Mouse (Mus musculus) forebrain, embryonic 11.5 days (tissue): Measurements from ENCODE around the gene Fhl3. TPM values are rescaled to one million over a fixed set of nuclear protein-coding genes. Genes with fewer than 3 reads are reported as not detected.
A peak's percentile ranks its signal among the peaks of the same experiment; 100 is the strongest.

Source experiments
- ATAC-seq: fragments of 200-750 bp; cut with Nextera tagmentation; replicated peaks from 2 replicates; pipeline ENCODE4 v1.8.0; 2017; ENCODE audit warnings: moderate TSS enrichment; ENCODE audit not compliant: low FRiP score
- DNase-seq: peaks from one replicate; pipeline ENCODE4 v3.0.0-alpha.2; 2017; ENCODE audit warnings: low spot score
- H3K27ac ChIP-seq: fragments of 300-500 bp; sonication (generic); 2 replicates; pipeline ENCODE4 v1.5.1; 2014; ENCODE audit warnings: low read depth, low read length
- H3K27me3 ChIP-seq: fragments of 300-500 bp; sonication (generic); 2 replicates; pipeline ENCODE4 v1.6.1; 2014; ENCODE audit warnings: mild to moderate bottlenecking, low read length, mixed read lengths; ENCODE audit not compliant: control insufficient read depth, insufficient read depth
- H3K36me3 ChIP-seq: fragments of 300-500 bp; sonication (generic); 2 replicates; pipeline ENCODE4 v1.6.1; 2014; ENCODE audit warnings: mild to moderate bottlenecking, low read length, moderate library complexity, mixed read lengths; ENCODE audit not compliant: control insufficient read depth, insufficient read depth
- H3K4me1 ChIP-seq: fragments of 300-500 bp; sonication (generic); replicated peaks from 2 replicates; pipeline ENCODE4 v1.6.1; 2014; ENCODE audit warnings: low read length, mixed read lengths; ENCODE audit not compliant: control insufficient read depth, insufficient read depth
- H3K4me2 ChIP-seq: fragments of 300-500 bp; sonication (generic); 2 replicates; pipeline ENCODE4 v1.6.1; 2014; ENCODE audit warnings: low read depth, mild to moderate bottlenecking, low read length, moderate library complexity, mixed read lengths; ENCODE audit not compliant: severe bottlenecking
- H3K4me3 ChIP-seq: fragments of 300-500 bp; sonication (generic); 2 replicates; pipeline ENCODE4 v1.5.1; 2014; ENCODE audit warnings: low read depth, low read length
- H3K9ac ChIP-seq: fragments of 300-500 bp; sonication (generic); 2 replicates; pipeline ENCODE4 v1.6.1; 2014; ENCODE audit warnings: low read length
- H3K9me3 ChIP-seq: fragments of 300-500 bp; sonication (generic); 2 replicates; pipeline ENCODE4 v1.6.1; 2016; ENCODE audit warnings: low read length, mixed read lengths; ENCODE audit not compliant: control insufficient read depth
- WGBS: fragments of 180-500 bp; shearing (Covaris S2); extraction: QIAGEN DNeasy Blood & Tissue Kit; methylation state at CpG from one replicate; pipeline ENCODE4 v1.1.7; 2014; 5-methylcytosine and 5-hydroxymethylcytosine counted together
- polyA plus RNA-seq: library from polyadenylated mRNA; unstranded; fragments of >200 nt; fragmentation: Nextera tagmentation; extraction: Ambion mirVana; gene quantifications from 2 replicates; pipeline ENCODE4 v1.2.1, GENCODE M21; 2014

Fhl3 gene
- polyA plus RNA-seq, 1 experiment from 2014 or later = 5.5 TPM

DNA sequence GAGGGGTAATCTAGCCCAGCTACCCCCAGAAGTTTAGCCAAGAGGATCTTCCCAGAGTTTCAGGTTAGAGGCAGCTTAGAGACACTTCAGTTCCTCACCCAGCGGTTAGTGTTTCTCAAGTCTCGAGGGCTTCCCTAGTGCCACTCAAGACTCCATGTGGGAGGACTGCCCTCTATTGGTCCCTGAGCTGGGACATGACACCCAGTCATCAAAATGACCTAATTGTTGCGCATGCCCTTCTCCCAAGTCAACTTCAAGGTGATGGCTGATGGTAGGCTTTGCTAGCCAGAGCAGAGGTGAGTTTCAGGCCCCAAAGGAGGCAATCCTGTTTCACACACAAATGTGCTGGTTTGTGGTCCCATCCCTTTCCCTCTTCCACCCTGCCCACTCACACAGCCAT, 37.5 kb upstream of the Fhl3 start:
- Histone ChIP-seq H3K27ac (no peak overlapping the region), H3K36me3 (no peaks in the 10 kb centered on the region), H3K9ac (no peak overlapping the region), H3K4me2 (no peak overlapping the region), H3K4me3 (no peak overlapping the region), H3K27me3 (peaks cover 63% of the 10 kb centered on the region), H3K9me3 (no peaks in the 10 kb centered on the region), H3K4me1 (peaks cover 20% of the 10 kb centered on the region)
- no peak for DNase-seq
- ATAC-seq = no peak
- 61% methylated on average over 3 of the region's 3 CpGs for WGBS

GRCm38 (mm10) chr4:124664185-124664584, 36.3 kb upstream of the Fhl3 start:
- Histone ChIP-seq H3K27me3 (peaks cover 52% of the 10 kb centered on the region), H3K27ac (no peak overlapping the region), H3K36me3 (no peaks in the 10 kb centered on the region), H3K4me2 (no peak overlapping the region), H3K9me3 (no peaks in the 10 kb centered on the region), H3K4me1 (peaks cover 19% of the 10 kb centered on the region), H3K9ac (no peak overlapping the region), H3K4me3 (no peak overlapping the region)
- no peak for ATAC-seq
- 56% methylated on average over 9 of the region's 9 CpGs for WGBS
- DNase-seq = no peak

- no peak for ATAC-seq
- Histone ChIP-seq H3K9me3 (no peaks in the 10 kb centered on the region), H3K27me3 (peaks cover 49% of the 10 kb centered on the region), H3K4me1 (peaks cover 19% of the 10 kb centered on the region), H3K36me3 (no peaks in the 10 kb centered on the region), H3K9ac (no peak overlapping the region), H3K27ac (no peak overlapping the region), H3K4me3 (no peak overlapping the region), H3K4me2 (no peak overlapping the region)
- 78% methylated on average over 15 of the region's 15 CpGs for WGBS
- peak; percentile 45 for DNase-seq
Measured at GRCm38 (mm10) chr4:124664604-124665003, 35.9 kb upstream of the Fhl3 start.

DNA sequence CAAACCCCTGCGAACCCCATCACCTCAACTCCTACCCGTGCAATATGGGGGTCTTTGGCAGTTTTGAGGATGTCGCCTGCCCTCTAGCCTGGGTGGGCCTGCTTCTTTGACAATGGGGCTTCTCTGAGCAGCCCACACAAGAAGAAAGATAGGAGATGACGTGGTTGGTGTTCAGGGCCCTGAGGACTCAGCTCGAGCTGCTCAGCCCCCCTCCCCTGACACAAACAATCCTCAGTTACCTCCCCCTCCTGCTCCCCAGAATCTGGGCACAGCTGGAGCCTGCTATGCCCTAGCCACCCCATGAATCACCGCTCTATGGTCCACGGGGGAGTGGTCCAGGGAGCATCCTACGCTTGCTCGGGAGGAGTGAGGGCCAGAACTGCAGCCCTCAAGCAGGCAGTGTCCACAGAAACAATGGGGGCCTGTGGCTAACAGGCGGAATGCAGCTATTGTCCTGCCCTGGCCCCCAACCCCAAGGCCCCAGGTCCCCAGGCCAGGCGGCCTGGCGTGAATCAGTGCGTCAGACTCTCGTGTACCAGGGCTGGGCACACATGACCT, 32.9 kb upstream of the Fhl3 start:
- ATAC-seq (peak; percentile 10; the same call in 1 of the 2 replicates), DNase-seq (no peak)
- Histone ChIP-seq H3K9ac (peak overlapping the region; percentile 39), H3K4me2 (peak overlapping the region; percentile 24), H3K4me1 (peaks cover 29% of the 10 kb centered on the region), H3K9me3 (no peaks in the 10 kb centered on the region), H3K27ac (0 out of 2 replicates have a peak overlapping the region, but pooled peaks have one; percentile 32), H3K27me3 (peaks cover 39% of the 10 kb centered on the region), H3K36me3 (no peaks in the 10 kb centered on the region), H3K4me3 (no peak overlapping the region)
- 13% methylated on average over 14 of the region's 14 CpGs for WGBS

DNA sequence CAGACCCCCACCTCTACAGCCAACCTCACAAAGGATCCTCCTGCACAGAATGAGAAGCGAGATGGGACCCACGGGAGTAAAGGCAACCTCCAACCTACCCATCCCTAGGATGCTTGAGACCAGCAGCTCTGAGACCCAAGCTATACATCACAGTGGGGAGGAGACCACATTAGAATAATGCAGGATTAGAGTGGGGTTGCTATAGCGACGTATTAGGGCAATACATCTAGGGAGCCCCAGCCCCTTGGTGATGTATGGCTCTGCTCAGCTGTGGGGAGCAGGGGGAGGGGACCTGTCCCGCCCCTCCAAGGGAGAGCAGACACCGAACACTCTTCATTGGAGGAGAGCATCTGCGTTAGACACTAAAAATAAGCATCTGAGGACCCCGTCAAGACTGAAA, 32.4 kb upstream of the Fhl3 start:
- 4% methylated on average over 8 of the region's 8 CpGs for WGBS
- no peaks in the 10 kb centered on the region for H3K36me3 ChIP-seq
- H3K4me2 ChIP-seq = peak overlapping the region; percentile 24
- H3K9ac ChIP-seq = no peak overlapping the region
- DNase-seq = no peak
- no peaks in the 10 kb centered on the region for H3K9me3 ChIP-seq
- H3K27me3 ChIP-seq = peaks cover 38% of the 10 kb centered on the region
- H3K4me1 ChIP-seq = peaks cover 32% of the 10 kb centered on the region
- ATAC-seq = peak; percentile 80
- H3K4me3 ChIP-seq = no peak overlapping the region
- peak overlapping the region; percentile 32; the same call in 1 of the 2 replicates for H3K27ac ChIP-seq

DNA sequence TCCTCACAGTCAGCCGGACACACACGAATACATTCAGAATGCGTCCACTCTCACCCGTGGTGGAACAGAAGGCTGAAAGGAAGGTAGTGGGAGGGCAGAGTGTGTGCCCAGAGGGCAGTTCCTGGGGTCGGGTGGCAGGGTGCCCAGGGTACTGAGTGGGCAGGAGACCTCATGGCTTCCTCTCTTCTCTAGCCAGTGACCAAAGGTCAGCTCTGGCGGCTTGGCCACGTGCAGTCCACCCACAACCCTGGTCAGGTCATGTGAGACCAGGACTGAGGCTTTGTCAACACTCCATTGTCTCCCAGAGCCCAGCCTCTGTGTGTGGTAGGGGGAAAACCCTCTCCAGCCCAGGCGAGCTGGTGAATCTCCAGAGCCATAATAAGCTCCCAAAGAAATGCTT, 30.3 kb upstream of the Fhl3 start:
- ATAC-seq (no peak), DNase-seq (no peak)
- H3K27me3 ChIP-seq = peaks cover 33% of the 10 kb centered on the region
- no peak overlapping the region for H3K4me2 ChIP-seq
- WGBS = 73% methylated on average over 8 of the region's 8 CpGs
- no peaks in the 10 kb centered on the region for H3K36me3 ChIP-seq
- H3K27ac ChIP-seq = no peak overlapping the region
- no peaks in the 10 kb centered on the region for H3K9me3 ChIP-seq
- H3K9ac ChIP-seq = no peak overlapping the region
- H3K4me3 ChIP-seq = no peak overlapping the region
- peaks cover 29% of the 10 kb centered on the region for H3K4me1 ChIP-seq

- no peak for DNase-seq
- peak overlapping the region; percentile 21; the same call in 1 of the 2 replicates for H3K9ac ChIP-seq
- ATAC-seq = no peak
- peaks cover 28% of the 10 kb centered on the region for H3K27me3 ChIP-seq
- 38% methylated on average over 7 of the region's 7 CpGs for WGBS
- no peaks in the 10 kb centered on the region for H3K36me3 ChIP-seq
- no peak overlapping the region for H3K27ac ChIP-seq
- no peaks in the 10 kb centered on the region for H3K9me3 ChIP-seq
- H3K4me1 ChIP-seq = peaks cover 29% of the 10 kb centered on the region
- peak overlapping the region; percentile 46; the same call in 1 of the 2 replicates for H3K4me2 ChIP-seq
- H3K4me3 ChIP-seq = no peak overlapping the region
Measured at GRCm38 (mm10) chr4:124671583-124671982, 28.9 kb upstream of the Fhl3 start.

- Histone ChIP-seq H3K27me3 (peaks cover 23% of the 10 kb centered on the region), H3K4me3 (peak overlapping the region; percentile 5; the same call in 1 of the 2 replicates), H3K27ac (no peak overlapping the region), H3K9ac (peak overlapping the region; percentile 41; the same call in 1 of the 2 replicates), H3K36me3 (no peaks in the 10 kb centered on the region; the same call in 1 of the 2 replicates), H3K9me3 (no peaks in the 10 kb centered on the region), H3K4me1 (peaks cover 25% of the 10 kb centered on the region), H3K4me2 (peak overlapping the region; percentile 46)
- ATAC-seq (peak; percentile 70), DNase-seq (peak; percentile 87)
- 2% methylated on average over 25 of the region's 31 CpGs for WGBS
Measured at GRCm38 (mm10) chr4:124672347-124673320, 27.9 kb upstream of the Fhl3 start.
